Mouse (Mus musculus) B cell, adult (primary cell): ENCODE data around the gene Kcnj1. TPM values are rescaled to one million over a fixed set of nuclear protein-coding genes. Genes with fewer than 3 reads are reported as not detected.

Source experiments
- total RNA-seq: library from RNA; stranded (reverse); gene quantifications from 4 replicates; pipeline ENCODE4 v1.2.4, GENCODE M21; 2023; ENCODE audit not compliant: inconsistent age

Kcnj1 gene
- 1.7 to 3.0 TPM (median 2.6 TPM) in 4 replicates for total RNA-seq

DNA sequence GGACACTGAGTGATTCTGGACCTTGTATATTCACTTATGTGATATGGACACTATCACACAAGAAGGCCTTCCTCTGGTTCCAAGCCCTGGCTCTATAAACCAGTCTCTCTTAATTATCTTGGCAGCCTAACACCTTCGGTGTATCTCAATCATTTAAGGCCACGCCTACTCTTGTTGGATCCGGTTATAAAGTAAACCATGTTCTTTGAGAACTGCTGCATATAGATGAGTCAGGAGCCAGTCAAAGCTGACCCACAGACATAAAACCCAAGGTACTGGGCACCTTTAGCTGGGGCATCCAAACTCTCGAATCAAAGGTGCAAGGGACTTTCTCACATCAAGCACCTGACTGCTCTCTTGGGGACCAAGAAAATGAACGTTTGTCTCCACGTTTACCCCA, at the start of gene Kcnj1:
Kcnj1 (plus strand) TSS at position 292 of the 400 bp plus-strand sequence.

DNA sequence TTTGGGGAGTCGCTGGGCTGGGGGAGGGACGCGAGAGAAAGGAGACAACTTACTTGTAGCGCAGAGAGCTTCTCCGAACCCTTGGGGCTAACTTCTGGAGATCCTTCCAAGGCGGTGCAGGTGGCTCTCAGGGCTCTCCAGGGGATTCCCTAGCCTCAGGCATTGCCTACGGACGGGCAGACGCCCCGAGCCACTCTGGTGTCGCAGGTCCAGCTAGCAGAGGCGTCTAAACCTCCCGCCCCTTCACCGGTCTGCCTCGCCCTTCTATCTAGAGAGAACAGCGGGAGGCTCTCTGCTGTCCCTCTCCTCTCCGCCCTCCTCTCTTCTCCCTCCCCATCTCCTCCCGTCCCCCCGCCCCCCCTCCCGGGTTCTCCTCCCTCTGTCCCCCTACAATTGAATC, 28.2 kb upstream of the Kcnj1 start, which contains the start of gene Kcnj5:
Kcnj5 (minus strand) TSS at position 300 of the 400 bp plus-strand sequence.

Other genes starting within 250 kb of the Kcnj1 start
- not detected in 4 replicates for gene Kcnj5, start 28.1 kb upstream of the Kcnj1 start, total RNA-seq
- 174 to 211 TPM (median 199 TPM) in 4 replicates for gene Fli1, start 170.4 kb downstream of the Kcnj1 start, total RNA-seq